Mouse (Mus musculus) gastrocnemius, postnatal 36 days (tissue): ENCODE results near the gene Lcn10. TPM values are rescaled to one million over a fixed set of nuclear protein-coding genes. Genes with fewer than 3 reads are reported as not detected.
"Not testable (repeated sequence)": the region's sequence is repeated elsewhere in the genome, so short reads cannot be mapped to it uniquely, and the experiment has no call there.

ENCODE experiments used
- DNase-seq, 2 experiments: peaks; one replicate each; pipeline ENCODE4 v3.0.0; 2022
- intact Hi-C: fragments of 180-260 bp; cut with DNase I; formaldehyde crosslinking; loops from one replicate; pipeline ENCODE4 v1.15.1; 2025
- total RNA-seq, 2 experiments: library from RNA; stranded (reverse); gene quantifications; 2 replicates each; pipeline ENCODE4 v1.2.3; 2021

Lcn10 gene
- total RNA-seq, 2 experiments from 2014 or later, result not detected

DNA sequence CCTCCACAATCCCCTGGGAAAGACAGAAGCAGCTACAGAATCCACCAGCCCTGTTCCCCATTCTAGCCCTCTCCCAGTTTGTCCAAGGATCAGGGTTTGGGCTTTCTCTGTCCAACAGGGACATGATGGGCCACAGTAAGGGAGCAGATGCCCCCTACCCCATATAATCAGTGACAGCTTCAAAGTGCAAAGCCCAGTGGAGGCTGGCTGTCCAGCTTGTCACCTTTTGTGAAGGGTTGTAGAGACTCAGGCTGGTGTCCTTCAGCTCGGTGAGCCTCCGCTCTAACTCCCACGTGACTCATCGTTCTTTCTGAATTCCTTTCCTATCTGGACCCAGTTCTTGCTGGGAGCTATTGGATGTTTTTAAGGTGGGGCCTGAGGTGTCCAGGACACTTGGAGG is 21.2 kb downstream of the Lcn10 start:
- intact Hi-C loops, result no loop called here
- no peak for DNase-seq

DNA sequence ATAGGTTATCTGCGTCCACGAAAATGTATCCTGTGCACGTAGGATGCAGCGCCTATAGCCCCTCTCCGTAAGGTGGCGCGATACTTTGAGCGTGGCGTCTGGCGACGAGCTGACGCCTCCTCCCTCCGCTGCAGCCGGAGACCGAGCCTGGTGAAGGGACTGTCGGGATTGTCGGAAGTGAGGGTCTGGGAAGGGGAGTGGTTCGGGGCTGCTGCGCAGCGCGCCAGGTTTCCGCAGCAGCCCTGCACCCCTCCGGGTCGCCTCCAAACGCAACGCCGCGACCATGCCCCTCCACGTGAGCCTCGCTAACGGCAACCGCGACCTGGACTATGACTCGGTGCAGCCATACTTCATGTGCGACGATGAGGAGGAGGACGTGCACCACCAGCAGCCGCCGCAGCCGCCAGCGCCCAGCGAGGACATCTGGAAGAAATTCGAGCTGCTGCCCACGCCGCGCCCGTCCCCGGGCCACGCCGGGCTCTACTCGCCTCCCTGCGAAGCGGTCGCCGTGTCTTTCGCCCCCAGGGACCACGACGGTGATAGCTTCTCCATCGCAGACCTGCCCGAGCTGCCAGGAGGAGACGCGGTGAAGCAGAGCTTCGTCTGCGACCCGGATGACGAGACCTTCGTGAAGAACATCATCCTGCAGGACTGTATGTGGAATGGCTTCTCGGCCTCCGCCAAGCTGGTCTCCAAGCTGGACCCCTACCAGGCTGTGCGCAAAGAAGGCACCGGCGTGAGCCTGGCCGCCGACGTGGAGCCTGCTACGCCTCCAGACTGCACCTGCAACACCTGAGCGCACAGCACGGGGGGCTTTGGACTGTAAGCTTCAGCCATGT is 24.3 kb downstream of the Lcn10 start, which contains the start of gene Bmyc:
TSS of gene Bmyc (plus strand) at position 97 of the 839 bp plus-strand sequence.
- intact Hi-C loops, result loop anchor here (5.0 kb wide), 1 partner anchor 70 kb away; no protein-coding TSS in a partner anchor
- peak; percentile 63 to 69 for DNase-seq

DNA sequence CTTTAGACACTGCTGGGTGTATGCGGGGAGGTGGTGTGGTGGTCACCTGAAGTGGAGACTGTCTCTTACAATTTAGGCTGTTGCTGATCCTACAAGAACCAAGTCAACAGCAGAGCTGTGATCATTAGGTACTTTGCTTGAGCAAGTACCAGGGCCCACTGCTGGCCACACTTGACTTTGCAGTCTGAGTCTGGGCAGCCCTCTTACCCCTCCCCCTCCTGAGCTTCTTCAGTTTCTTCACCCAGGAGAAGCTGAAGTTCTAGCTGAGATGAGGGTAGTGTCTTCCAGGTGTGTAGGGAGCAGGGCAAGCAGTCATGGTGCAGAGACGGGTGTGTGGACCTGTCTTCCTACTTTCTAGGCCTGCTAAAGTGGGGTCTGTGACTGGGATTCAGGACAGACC is 25.6 kb downstream of the Lcn10 start:
- no peak for DNase-seq
- intact Hi-C loops, result loop anchor here (5.0 kb wide), 1 partner anchor 71 kb away; no protein-coding TSS in a partner anchor

DNA sequence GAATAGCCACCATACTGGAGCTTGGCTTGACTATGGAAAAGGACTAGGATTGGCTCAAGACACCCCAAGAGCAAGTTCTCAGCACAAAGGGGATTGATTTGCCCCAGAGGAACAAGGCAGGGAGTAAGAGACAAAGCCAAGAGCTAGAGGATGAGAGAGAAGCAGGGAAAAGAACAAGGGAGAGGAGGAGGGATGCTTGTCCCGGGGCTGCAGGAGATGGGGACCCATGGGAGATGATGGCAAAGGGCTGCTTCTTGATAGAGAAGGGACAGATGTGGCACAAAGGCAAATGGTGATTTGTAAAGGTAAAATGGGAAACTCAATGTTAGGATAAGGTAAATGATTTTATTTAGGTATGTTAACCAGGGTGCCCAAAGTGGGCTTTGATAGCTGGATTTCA is 26.5 kb downstream of the Lcn10 start:
- not testable (repeated sequence) for DNase-seq
- intact Hi-C loops, result loop anchor here (5.0 kb wide), 1 partner anchor 72 kb away; no protein-coding TSS in a partner anchor

DNA sequence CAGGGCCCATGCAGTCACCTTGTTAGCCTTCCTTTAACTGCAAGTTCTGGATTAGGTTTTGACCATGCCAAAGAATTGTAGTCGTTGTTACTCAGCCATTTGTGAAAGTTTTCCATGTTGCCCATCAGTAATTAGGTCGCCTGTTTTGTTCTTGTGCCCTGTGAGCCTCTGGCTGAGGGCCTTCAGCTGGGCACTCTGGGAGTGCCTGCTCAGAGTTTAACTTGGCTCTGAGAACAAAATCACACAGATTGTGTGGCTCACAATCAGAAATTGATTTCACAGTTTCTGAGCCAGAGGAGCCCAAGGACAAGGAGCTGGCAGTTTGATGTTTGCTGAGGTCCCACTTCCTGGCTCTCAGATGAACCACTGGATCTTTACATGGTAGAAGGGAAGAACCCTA is 27.3 kb downstream of the Lcn10 start:
- intact Hi-C loops, result loop anchor here (5.0 kb wide), 1 partner anchor 72 kb away; no protein-coding TSS in a partner anchor

DNA sequence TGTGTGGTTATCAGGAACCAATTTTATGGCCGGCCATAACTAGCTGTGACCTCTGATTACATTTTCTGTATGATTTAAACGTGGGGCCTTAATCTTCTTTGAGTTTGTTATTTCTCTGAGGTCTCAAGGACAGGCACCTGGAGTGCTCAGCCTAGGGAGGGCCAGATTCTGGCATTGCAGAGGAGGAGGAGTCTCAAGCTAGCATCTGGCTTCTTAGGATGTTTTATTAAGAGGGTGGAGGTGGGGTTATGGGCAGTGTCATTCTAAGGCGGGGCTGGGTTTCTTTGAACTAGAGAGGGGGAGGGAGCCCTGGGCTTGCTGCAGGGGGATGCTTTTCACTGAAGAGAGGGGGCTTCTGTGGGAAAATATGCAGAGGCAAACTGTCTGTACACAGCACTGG is 29.1 kb downstream of the Lcn10 start:
- intact Hi-C loops, DNase-seq: not testable (repeated sequence)

More for the DNA sequence above, 27.3 kb downstream of the Lcn10 start:
- DNase-seq, result not testable (repeated sequence)

DNA sequence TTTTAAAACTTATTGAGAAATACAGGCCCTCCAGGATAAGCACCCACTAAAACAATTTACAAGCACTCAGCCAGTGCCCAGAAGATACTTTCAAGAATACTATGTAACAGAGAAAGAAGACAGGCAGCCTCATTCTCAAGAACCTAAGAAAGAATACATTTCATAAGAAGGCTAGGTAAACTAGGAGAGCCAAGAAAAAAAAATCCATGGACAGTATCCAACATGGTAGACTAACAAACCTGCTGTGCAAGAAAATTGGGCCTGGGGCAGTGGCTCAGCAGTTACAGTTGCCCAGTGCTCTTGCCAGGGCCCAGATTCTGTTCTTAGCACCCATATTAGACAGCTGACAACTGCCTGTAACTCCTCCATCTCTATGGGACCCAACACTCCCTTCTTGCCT is 34.7 kb downstream of the Lcn10 start:
- DNase-seq, result no peak
- intact Hi-C loops, result no loop called here

DNA sequence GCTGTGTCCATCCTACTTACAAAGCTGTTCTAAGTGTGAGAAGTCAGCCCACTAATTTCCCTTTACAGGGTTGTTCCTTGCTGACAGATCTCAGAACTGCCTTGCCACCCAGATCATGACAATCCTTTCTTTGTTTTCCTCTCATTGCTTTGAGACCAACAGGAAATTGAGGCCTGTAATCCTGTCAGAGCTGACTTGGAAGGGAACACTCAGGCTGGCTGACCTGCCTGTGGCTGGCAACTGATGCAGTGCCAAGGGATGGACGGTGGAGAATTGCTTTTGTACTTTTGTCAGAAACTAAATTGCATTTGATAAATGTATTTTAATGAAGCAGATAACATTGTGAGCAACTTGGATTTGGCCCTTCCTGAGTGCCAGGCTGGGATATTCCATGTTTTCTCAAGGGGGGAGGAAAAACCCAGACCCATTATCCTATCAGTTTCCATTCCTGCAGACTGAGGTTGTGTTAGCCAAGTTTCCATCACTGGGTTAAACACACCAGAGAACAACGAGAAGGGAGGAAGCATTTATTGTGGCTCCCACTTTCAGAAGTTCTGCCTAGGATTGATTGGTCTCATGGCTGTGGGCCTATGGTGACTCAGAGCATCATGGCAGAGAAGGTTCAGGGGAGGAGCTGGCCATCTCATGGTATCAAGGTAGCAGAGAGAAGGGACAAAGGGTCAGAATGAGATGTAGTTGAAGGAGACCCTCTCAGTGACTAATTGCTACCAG is 50.8 kb downstream of the Lcn10 start:
- DNase-seq, result no peak
- intact Hi-C loops, result no loop called here

Other genes starting within 250 kb of the Lcn10 start
- gene Clic3, start 225.9 kb upstream of the Lcn10 start, total RNA-seq, result under 1 TPM; 0.35 to 0.46 TPM
- 10 to 100 TPM; 13.4 to 13.6 TPM for gene Paxx, start 221.6 kb upstream of the Lcn10 start, total RNA-seq
- gene Ptgds, start 212.7 kb upstream of the Lcn10 start, total RNA-seq, result under 1 TPM in 1 of 2 experiments, not detected in 1; 0.39 TPM
- not detected for gene Lcn12, start 188.8 kb upstream of the Lcn10 start, total RNA-seq
- 10 to 100 TPM; 75.3 to 83.6 TPM for gene Fbxw5, start 182.0 kb upstream of the Lcn10 start, total RNA-seq
- 1 to 10 TPM; 1.4 to 1.5 TPM for gene C8g, start 181.0 kb upstream of the Lcn10 start, total RNA-seq
- 10 to 100 TPM in 1 of 2 experiments, 1 to 10 TPM in 1; 9.8 to 11.5 TPM for gene Traf2, start 135.8 kb upstream of the Lcn10 start, total RNA-seq
- gene Edf1, start 124.9 kb upstream of the Lcn10 start, total RNA-seq, result 100 to 1,000 TPM; 139 to 157 TPM
- 1 to 10 TPM in 1 of 2 experiments, under 1 TPM in 1; 0.74 to 4.7 TPM for gene Mamdc4, start 107.9 kb upstream of the Lcn10 start, total RNA-seq
- 10 to 100 TPM; 50.2 to 53.9 TPM for gene Phpt1, start 107.5 kb upstream of the Lcn10 start, total RNA-seq
- not detected for gene Ajm1, start 101.0 kb upstream of the Lcn10 start, total RNA-seq
- gene Rabl6, start 74.2 kb upstream of the Lcn10 start, total RNA-seq, result 10 to 100 TPM; 74.4 to 75.9 TPM
- gene Ccdc183, start 65.0 kb upstream of the Lcn10 start, total RNA-seq, result not detected
- 10 to 100 TPM; 11.1 to 18.7 TPM for gene Tmem141, start 60.7 kb upstream of the Lcn10 start, total RNA-seq
- gene Fcna, start 54.7 kb upstream of the Lcn10 start, total RNA-seq, result 1 to 10 TPM; 2.3 to 3.3 TPM
- gene Lcn8, start 29.6 kb upstream of the Lcn10 start, total RNA-seq, result 10 to 100 TPM; 12.7 to 13.6 TPM
- not detected for gene Lcn5, start 24.8 kb upstream of the Lcn10 start, total RNA-seq
- gene Lcn6, start 5.9 kb upstream of the Lcn10 start, total RNA-seq, result not detected
- not detected for gene Obp2a, start 17.3 kb downstream of the Lcn10 start, total RNA-seq
- 10 to 100 TPM; 15.4 to 16.3 TPM for gene Bmyc, start 24.0 kb downstream of the Lcn10 start, total RNA-seq
- gene Obp2b, start 54.3 kb downstream of the Lcn10 start, total RNA-seq, result not detected
- not detected for gene Lcn3, start 82.8 kb downstream of the Lcn10 start, total RNA-seq
- gene Lcn11, start 94.3 kb downstream of the Lcn10 start, total RNA-seq, result not detected
- gene Gm13539, start 99.5 kb downstream of the Lcn10 start, total RNA-seq, result not detected
- gene Glt6d1, start 133.1 kb downstream of the Lcn10 start, total RNA-seq, result not detected
- not detected for gene Lcn9, start 140.4 kb downstream of the Lcn10 start, total RNA-seq
- gene Sohlh1, start 164.5 kb downstream of the Lcn10 start, total RNA-seq, result not detected
- gene Kcnt1, start 181.0 kb downstream of the Lcn10 start, total RNA-seq, result under 1 TPM in 1 of 2 experiments, not detected in 1; 0.20 TPM